Mouse (Mus musculus) heart, adult 10 weeks (tissue): ENCODE data around the gene Gm5286. TPM values are rescaled to one million over a fixed set of nuclear protein-coding genes. Genes with fewer than 3 reads are reported as not detected.

Source experiments
- polyA plus RNA-seq: library from polyadenylated mRNA; stranded (reverse); fragments of 350-450 nt; fragmentation: Illumina TruSeq; extraction: RNeasy Lipid Tissue Mini Kit (QIAGEN cat#74804); gene quantifications from one replicate; pipeline ENCODE4 v1.2.3, GENCODE M21; 2014; ENCODE audit warnings: low read depth, low replicate concordance

Gene Gm5286
- polyA plus RNA-seq, result not detected

GRCm38 (mm10) chr3:94196414-94196813 is at the start of gene Gm5286:
Gm5286 (plus strand) TSS chr3:94196714.

GRCm38 (mm10) chr3:94178093-94178492 is 18.4 kb upstream of the Gm5286 start, which contains the start of gene Gm10696:
Gm10696 (minus strand) TSS chr3:94178193.

Other genes starting within 250 kb of the Gm5286 start
- gene Tdpoz5, start 235.4 kb upstream of the Gm5286 start, polyA plus RNA-seq, result not detected
- not detected for gene Gm9125, start 141.8 kb upstream of the Gm5286 start, polyA plus RNA-seq
- gene Gm10697, start 124.1 kb upstream of the Gm5286 start, polyA plus RNA-seq, result not detected
- gene Gm10696, start 18.5 kb upstream of the Gm5286 start, polyA plus RNA-seq, result not detected
- gene Gm4778, start 67.3 kb downstream of the Gm5286 start, polyA plus RNA-seq, result not detected
- 18.3 TPM for gene Them4, start 113.4 kb downstream of the Gm5286 start, polyA plus RNA-seq
- gene Them5, start 145.4 kb downstream of the Gm5286 start, polyA plus RNA-seq, result not detected
- not detected for gene C2cd4d, start 165.7 kb downstream of the Gm5286 start, polyA plus RNA-seq
- gene Rorc, start 176.1 kb downstream of the Gm5286 start, polyA plus RNA-seq, result 56.8 TPM
- not detected for gene Lingo4, start 201.8 kb downstream of the Gm5286 start, polyA plus RNA-seq
- 7.4 TPM for gene Tdrkh, start 216.6 kb downstream of the Gm5286 start, polyA plus RNA-seq
- 93.0 TPM for gene Mrpl9, start 246.6 kb downstream of the Gm5286 start, polyA plus RNA-seq
- not detected for gene Oaz3, start 247.2 kb downstream of the Gm5286 start, polyA plus RNA-seq